Mouse (Mus musculus) testis, adult 2 months (tissue): ENCODE results near the gene Synj1.

ENCODE experiments used
- CTCF ChIP-seq: fragments of 200-500 bp; IDR thresholded peaks from 2 replicates; pipeline ENCODE4 v1.5.1; 2012; ENCODE audit warnings: low read depth, mild to moderate bottlenecking, inconsistent platforms, low read length, moderate library complexity; ENCODE audit not compliant: control insufficient read depth, insufficient read depth, insufficient replicate concordance
- POLR2A ChIP-seq: fragments of 200-500 bp; IDR thresholded peaks from 2 replicates; pipeline ENCODE4 v1.6.1; 2012; ENCODE audit warnings: low read depth, mild to moderate bottlenecking, inconsistent platforms, low read length, moderate library complexity; ENCODE audit not compliant: control insufficient read depth

- TF ChIP-seq POLR2A (no peak), CTCF (no peak)
Measured at GRCm38 (mm10) chr16:90891601-90892000, 119.5 kb downstream of the Synj1 start.
